Mouse (Mus musculus): ENCODE results near the gene Rwdd2a. TPM values are rescaled to one million over a fixed set of nuclear protein-coding genes. Genes with fewer than 3 reads are reported as not detected.

Gene Rwdd2a
- 17.8 and 20.9 TPM in 2 replicates for polyA plus RNA-seq (2012; rRNA removed)

DNA sequence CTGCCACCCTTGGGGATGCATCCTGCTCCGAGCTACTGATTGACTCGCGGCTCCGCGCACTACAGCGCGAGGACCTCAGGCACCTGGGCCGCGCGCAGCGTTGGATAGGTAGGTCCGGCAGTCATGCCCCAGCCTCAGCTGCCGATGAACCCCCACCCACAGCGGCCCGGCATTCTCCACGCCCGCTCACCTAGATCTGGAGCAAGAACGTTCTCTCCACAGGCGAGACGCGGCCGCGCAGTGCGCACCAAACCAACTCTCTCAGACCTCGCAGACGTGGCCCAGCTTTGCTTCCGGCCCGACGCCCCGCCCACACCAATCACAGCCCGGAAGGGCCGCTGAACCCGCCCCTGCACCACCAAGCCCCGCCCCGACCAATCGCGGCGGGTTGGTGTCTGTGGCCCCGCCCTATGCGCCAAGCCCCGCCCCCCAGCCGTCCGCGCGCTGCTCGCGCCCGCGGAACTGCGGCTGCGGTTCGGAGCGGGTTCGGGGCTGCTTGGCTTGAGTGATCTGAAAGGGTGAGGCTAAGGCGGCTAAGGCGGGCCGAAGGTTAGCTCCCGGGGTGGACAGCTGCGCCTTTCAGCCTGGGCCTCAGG lies at the start of gene Rwdd2a, which contains the start of gene Pgm3:
Rwdd2a (plus strand) TSS at position 452 of the 596 bp plus-strand sequence.
Pgm3 (minus strand) TSS at position 303 of the 596 bp plus-strand sequence.

Other genes with a start within 250 kb of the Rwdd2a start
- gene Ube2cbp, start 107.0 kb upstream of the Rwdd2a start, polyA plus RNA-seq (2012; rRNA removed) = 3.4 and 4.7 TPM in 2 replicates
- 47.6 and 49.0 TPM in 2 replicates for gene Dop1a, start 104.8 kb upstream of the Rwdd2a start, polyA plus RNA-seq (2012; rRNA removed)
- 23.6 and 24.5 TPM in 2 replicates for gene Pgm3, start 149 bp upstream of the Rwdd2a start, polyA plus RNA-seq (2012; rRNA removed)
- gene Me1, start 124.0 kb downstream of the Rwdd2a start, polyA plus RNA-seq (2012; rRNA removed) = 33.0 and 38.9 TPM in 2 replicates
- gene Prss35, start 171.7 kb downstream of the Rwdd2a start, polyA plus RNA-seq (2012; rRNA removed) = 4.9 and 5.0 TPM in 2 replicates